Mouse (Mus musculus): Measurements from ENCODE around the gene Arl5c. TPM values are rescaled to one million over a fixed set of nuclear protein-coding genes. Genes with fewer than 3 reads are reported as not detected.

Gene Arl5c
- polyA plus RNA-seq, 1 experiment from 2014 or later: 9.9 TPM

- H3K9me3 ChIP-seq (ENCODE audit: control insufficient read depth, low read length): no peaks in the 10 kb centered on the region
- no peaks in the 10 kb centered on the region for H3K36me3 ChIP-seq (ENCODE audit: control insufficient read depth, insufficient read depth, low read length)
- no peaks in the 10 kb centered on the region for H3K27me3 ChIP-seq (ENCODE audit: control insufficient read depth, insufficient read depth, low read length)
- no peak overlapping the region for H3K4me3 ChIP-seq (ENCODE audit: low read depth, low read length)
- no peak for ATAC-seq (ENCODE audit: insufficient number of reproducible peaks, low FRiP score, low TSS enrichment, low read depth)
- 55% methylated on average over 6 of the region's 6 CpGs for WGBS
- H3K9ac ChIP-seq (ENCODE audit: low read length): no peak overlapping the region
- H3K4me2 ChIP-seq (ENCODE audit: low read depth, severe bottlenecking): no peak overlapping the region
- DNase-seq (ENCODE audit: low spot score): no peak
- H3K27ac ChIP-seq (replicated peaks; ENCODE audit: low read depth, low read length): no peak overlapping the region
- no peaks in the 10 kb centered on the region for H3K4me1 ChIP-seq (ENCODE audit: control insufficient read depth, insufficient read depth, low read length)
Measured at GRCm38 (mm10) chr11:97956905-97957560, 38.9 kb downstream of the Arl5c start.

- H3K9ac ChIP-seq (ENCODE audit: low read length): no peak overlapping the region
- no peaks in the 10 kb centered on the region for H3K27me3 ChIP-seq (ENCODE audit: control insufficient read depth, insufficient read depth, low read length)
- no peaks in the 10 kb centered on the region for H3K9me3 ChIP-seq (ENCODE audit: control insufficient read depth, low read length)
- no peaks in the 10 kb centered on the region for H3K4me1 ChIP-seq (ENCODE audit: control insufficient read depth, insufficient read depth, low read length)
- H3K4me2 ChIP-seq (ENCODE audit: low read depth, severe bottlenecking): no peak overlapping the region
- H3K4me3 ChIP-seq (ENCODE audit: low read depth, low read length): no peak overlapping the region
- no peak overlapping the region for H3K27ac ChIP-seq (replicated peaks; ENCODE audit: low read depth, low read length)
- 62% methylated on average over 4 of the region's 4 CpGs for WGBS
- no peak for ATAC-seq (ENCODE audit: insufficient number of reproducible peaks, low FRiP score, low TSS enrichment, low read depth)
- no peak for DNase-seq (ENCODE audit: low spot score)
- H3K36me3 ChIP-seq (ENCODE audit: control insufficient read depth, insufficient read depth, low read length): no peaks in the 10 kb centered on the region
Measured at GRCm38 (mm10) chr11:97955915-97956314, 40.1 kb downstream of the Arl5c start.

- H3K4me3 ChIP-seq (ENCODE audit: low read depth, low read length): no peak overlapping the region
- no peaks in the 10 kb centered on the region for H3K9me3 ChIP-seq (ENCODE audit: control insufficient read depth, low read length)
- WGBS: 83% methylated on average over 9 of the region's 9 CpGs
- no peaks in the 10 kb centered on the region for H3K4me1 ChIP-seq (ENCODE audit: control insufficient read depth, insufficient read depth, low read length)
- H3K4me2 ChIP-seq (ENCODE audit: low read depth, severe bottlenecking): no peak overlapping the region
- H3K36me3 ChIP-seq (ENCODE audit: control insufficient read depth, insufficient read depth, low read length): no peaks in the 10 kb centered on the region
- H3K27ac ChIP-seq (replicated peaks; ENCODE audit: low read depth, low read length): no peak overlapping the region
- ATAC-seq (ENCODE audit: insufficient number of reproducible peaks, low FRiP score, low TSS enrichment, low read depth): no peak
- H3K27me3 ChIP-seq (ENCODE audit: control insufficient read depth, insufficient read depth, low read length): no peaks in the 10 kb centered on the region
- DNase-seq (ENCODE audit: low spot score): no peak
- H3K9ac ChIP-seq (ENCODE audit: low read length): no peak overlapping the region
Measured at GRCm38 (mm10) chr11:97955146-97955902, 40.7 kb downstream of the Arl5c start.

GRCm38 (mm10) chr11:97954469-97955141, 41.4 kb downstream of the Arl5c start:
- H3K4me1 ChIP-seq (ENCODE audit: control insufficient read depth, insufficient read depth, low read length): no peaks in the 10 kb centered on the region
- H3K27ac ChIP-seq (replicated peaks; ENCODE audit: low read depth, low read length): no peak overlapping the region
- ATAC-seq (ENCODE audit: insufficient number of reproducible peaks, low FRiP score, low TSS enrichment, low read depth) (no peak), DNase-seq (ENCODE audit: low spot score) (no peak)
- H3K9ac ChIP-seq (ENCODE audit: low read length): no peak overlapping the region
- no peak overlapping the region for H3K4me2 ChIP-seq (ENCODE audit: low read depth, severe bottlenecking)
- H3K9me3 ChIP-seq (ENCODE audit: control insufficient read depth, low read length): no peaks in the 10 kb centered on the region
- no peak overlapping the region for H3K4me3 ChIP-seq (ENCODE audit: low read depth, low read length)
- H3K27me3 ChIP-seq (ENCODE audit: control insufficient read depth, insufficient read depth, low read length): no peaks in the 10 kb centered on the region
- WGBS: 79% methylated on average over 14 of the region's 14 CpGs
- no peaks in the 10 kb centered on the region for H3K36me3 ChIP-seq (ENCODE audit: control insufficient read depth, insufficient read depth, low read length)

- H3K36me3 ChIP-seq (ENCODE audit: control insufficient read depth, insufficient read depth, low read length): no peaks in the 10 kb centered on the region
- WGBS: 92% methylated on average over 6 of the region's 6 CpGs
- H3K27me3 ChIP-seq (ENCODE audit: control insufficient read depth, insufficient read depth, low read length): no peaks in the 10 kb centered on the region
- no peak overlapping the region for H3K9ac ChIP-seq (ENCODE audit: low read length)
- H3K4me3 ChIP-seq (ENCODE audit: low read depth, low read length): no peak overlapping the region
- ATAC-seq (ENCODE audit: insufficient number of reproducible peaks, low FRiP score, low TSS enrichment, low read depth) (no peak), DNase-seq (ENCODE audit: low spot score) (no peak)
- H3K27ac ChIP-seq (replicated peaks; ENCODE audit: low read depth, low read length): no peak overlapping the region
- H3K4me1 ChIP-seq (ENCODE audit: control insufficient read depth, insufficient read depth, low read length): no peaks in the 10 kb centered on the region
- no peaks in the 10 kb centered on the region for H3K9me3 ChIP-seq (ENCODE audit: control insufficient read depth, low read length)
- no peak overlapping the region for H3K4me2 ChIP-seq (ENCODE audit: low read depth, severe bottlenecking)
Measured at GRCm38 (mm10) chr11:97953939-97954275, 42.1 kb downstream of the Arl5c start.

- Histone ChIP-seq H3K4me1 (ENCODE audit: control insufficient read depth, insufficient read depth, low read length) (no peaks in the 10 kb centered on the region), H3K4me3 (ENCODE audit: low read depth, low read length) (no peak overlapping the region), H3K27ac (replicated peaks; ENCODE audit: low read depth, low read length) (no peak overlapping the region), H3K27me3 (ENCODE audit: control insufficient read depth, insufficient read depth, low read length) (no peaks in the 10 kb centered on the region), H3K4me2 (ENCODE audit: low read depth, severe bottlenecking) (no peak overlapping the region), H3K36me3 (ENCODE audit: control insufficient read depth, insufficient read depth, low read length) (no peaks in the 10 kb centered on the region), H3K9ac (ENCODE audit: low read length) (no peak overlapping the region), H3K9me3 (ENCODE audit: control insufficient read depth, low read length) (no peaks in the 10 kb centered on the region)
- no peak for DNase-seq (ENCODE audit: low spot score)
- ATAC-seq (ENCODE audit: insufficient number of reproducible peaks, low FRiP score, low TSS enrichment, low read depth): no peak
- WGBS: 84% methylated on average over 16 of the region's 16 CpGs
Measured at GRCm38 (mm10) chr11:97953179-97953938, 42.6 kb downstream of the Arl5c start.

- no peaks in the 10 kb centered on the region for H3K27me3 ChIP-seq (ENCODE audit: control insufficient read depth, insufficient read depth, low read length)
- H3K9me3 ChIP-seq (ENCODE audit: control insufficient read depth, low read length): no peaks in the 10 kb centered on the region
- no peaks in the 10 kb centered on the region for H3K36me3 ChIP-seq (ENCODE audit: control insufficient read depth, insufficient read depth, low read length)
- H3K4me2 ChIP-seq (ENCODE audit: low read depth, severe bottlenecking): no peak overlapping the region
- DNase-seq (ENCODE audit: low spot score) (no peak), ATAC-seq (ENCODE audit: insufficient number of reproducible peaks, low FRiP score, low TSS enrichment, low read depth) (no peak)
- WGBS: 92% methylated on average over 1 of the region's 1 CpGs
- no peaks in the 10 kb centered on the region for H3K4me1 ChIP-seq (ENCODE audit: control insufficient read depth, insufficient read depth, low read length)
- H3K27ac ChIP-seq (replicated peaks; ENCODE audit: low read depth, low read length): no peak overlapping the region
- no peak overlapping the region for H3K4me3 ChIP-seq (ENCODE audit: low read depth, low read length)
- H3K9ac ChIP-seq (ENCODE audit: low read length): no peak overlapping the region
Measured at GRCm38 (mm10) chr11:97952367-97953006, 43.5 kb downstream of the Arl5c start.
